Mouse (Mus musculus): ENCODE data around the gene Atg10. TPM values are rescaled to one million over a fixed set of nuclear protein-coding genes. Genes with fewer than 3 reads are reported as not detected.

The Atg10 gene
- polyA plus RNA-seq, 1 experiment from 2014 or later, result 13.9 TPM

GRCm38 (mm10) chr13:91180364-91180763 is 43.4 kb downstream of the Atg10 start:
- Histone ChIP-seq H3K9me3 (ENCODE audit: control insufficient read depth, low read length) (no peaks in the 10 kb centered on the region), H3K9ac (ENCODE audit: low read depth, low read length) (no peak overlapping the region), H3K36me3 (ENCODE audit: control insufficient read depth, insufficient read depth, low read length) (no peaks in the 10 kb centered on the region), H3K4me1 (ENCODE audit: control insufficient read depth, insufficient read depth, low read depth, low read length) (peaks cover 15% of the 10 kb centered on the region), H3K4me2 (ENCODE audit: low read length) (no peak overlapping the region), H3K4me3 (ENCODE audit: low read length) (no peak overlapping the region), H3K27me3 (replicated peaks; ENCODE audit: control insufficient read depth, insufficient read depth, low read length) (no peaks in the 10 kb centered on the region), H3K27ac (ENCODE audit: low read depth, low read length) (no peak overlapping the region)
- 96% methylated on average over 8 of the region's 8 CpGs for WGBS
- no peak for ATAC-seq

- 32% methylated on average over 8 of the region's 8 CpGs for WGBS
- H3K9ac ChIP-seq (ENCODE audit: low read depth, low read length), result no peak overlapping the region
- H3K36me3 ChIP-seq (ENCODE audit: control insufficient read depth, insufficient read depth, low read length), result no peaks in the 10 kb centered on the region
- H3K27ac ChIP-seq (ENCODE audit: low read depth, low read length), result no peak overlapping the region; the same call in none of the 2 replicates
- peak; percentile 19; the same call in 1 of the 2 replicates for ATAC-seq
- 0 out of 2 replicates have a peak overlapping the region, but pooled peaks have one; percentile 23 for H3K4me2 ChIP-seq (ENCODE audit: low read length)
- H3K4me1 ChIP-seq (ENCODE audit: control insufficient read depth, insufficient read depth, low read depth, low read length), result peaks cover 15% of the 10 kb centered on the region
- H3K9me3 ChIP-seq (ENCODE audit: control insufficient read depth, low read length), result no peaks in the 10 kb centered on the region
- no peak overlapping the region for H3K4me3 ChIP-seq (ENCODE audit: low read length)
- H3K27me3 ChIP-seq (replicated peaks; ENCODE audit: control insufficient read depth, insufficient read depth, low read length), result no peaks in the 10 kb centered on the region
These were observed 44.4 kb downstream of the Atg10 start for GRCm38 (mm10) chr13:91179174-91179899.

- Histone ChIP-seq H3K9ac (ENCODE audit: low read depth, low read length) (no peak overlapping the region), H3K4me1 (ENCODE audit: control insufficient read depth, insufficient read depth, low read depth, low read length) (peaks cover 15% of the 10 kb centered on the region), H3K9me3 (ENCODE audit: control insufficient read depth, low read length) (no peaks in the 10 kb centered on the region), H3K4me2 (ENCODE audit: low read length) (peak overlapping the region; percentile 23; the same call in 1 of the 2 replicates), H3K27ac (ENCODE audit: low read depth, low read length) (peak overlapping the region; percentile 42), H3K4me3 (ENCODE audit: low read length) (no peak overlapping the region), H3K27me3 (replicated peaks; ENCODE audit: control insufficient read depth, insufficient read depth, low read length) (no peaks in the 10 kb centered on the region), H3K36me3 (ENCODE audit: control insufficient read depth, insufficient read depth, low read length) (no peaks in the 10 kb centered on the region)
- peak; percentile 91 for ATAC-seq
- 31% methylated on average over 9 of the region's 9 CpGs for WGBS
These were observed 45.2 kb downstream of the Atg10 start for GRCm38 (mm10) chr13:91178428-91179160.

- H3K27ac ChIP-seq (ENCODE audit: low read depth, low read length), result no peak overlapping the region
- ATAC-seq, result no peak
- WGBS, result 47% methylated on average over 3 of the region's 3 CpGs
- H3K4me2 ChIP-seq (ENCODE audit: low read length), result no peak overlapping the region
- no peaks in the 10 kb centered on the region for H3K36me3 ChIP-seq (ENCODE audit: control insufficient read depth, insufficient read depth, low read length)
- H3K9ac ChIP-seq (ENCODE audit: low read depth, low read length), result no peak overlapping the region
- peaks cover 15% of the 10 kb centered on the region for H3K4me1 ChIP-seq (ENCODE audit: control insufficient read depth, insufficient read depth, low read depth, low read length)
- H3K9me3 ChIP-seq (ENCODE audit: control insufficient read depth, low read length), result no peaks in the 10 kb centered on the region
- H3K27me3 ChIP-seq (replicated peaks; ENCODE audit: control insufficient read depth, insufficient read depth, low read length), result no peaks in the 10 kb centered on the region
- no peak overlapping the region for H3K4me3 ChIP-seq (ENCODE audit: low read length)
These were observed 48.4 kb downstream of the Atg10 start for GRCm38 (mm10) chr13:91175347-91175746.

GRCm38 (mm10) chr13:91171766-91172491 is 51.8 kb downstream of the Atg10 start:
- no peak overlapping the region for H3K4me2 ChIP-seq (ENCODE audit: low read length)
- no peak overlapping the region for H3K4me3 ChIP-seq (ENCODE audit: low read length)
- H3K9ac ChIP-seq (ENCODE audit: low read depth, low read length), result no peak overlapping the region
- no peak overlapping the region for H3K27ac ChIP-seq (ENCODE audit: low read depth, low read length)
- H3K4me1 ChIP-seq (ENCODE audit: control insufficient read depth, insufficient read depth, low read depth, low read length), result no peaks in the 10 kb centered on the region
- 68% methylated on average over 15 of the region's 15 CpGs for WGBS
- ATAC-seq, result peak; percentile 82
- no peaks in the 10 kb centered on the region for H3K27me3 ChIP-seq (replicated peaks; ENCODE audit: control insufficient read depth, insufficient read depth, low read length)
- no peaks in the 10 kb centered on the region for H3K9me3 ChIP-seq (ENCODE audit: control insufficient read depth, low read length)
- no peaks in the 10 kb centered on the region for H3K36me3 ChIP-seq (ENCODE audit: control insufficient read depth, insufficient read depth, low read length)

GRCm38 (mm10) chr13:91171205-91171604 is 52.6 kb downstream of the Atg10 start:
- H3K9me3 ChIP-seq (ENCODE audit: control insufficient read depth, low read length), result no peaks in the 10 kb centered on the region
- H3K36me3 ChIP-seq (ENCODE audit: control insufficient read depth, insufficient read depth, low read length), result no peaks in the 10 kb centered on the region
- no peaks in the 10 kb centered on the region for H3K27me3 ChIP-seq (replicated peaks; ENCODE audit: control insufficient read depth, insufficient read depth, low read length)
- ATAC-seq, result peak; percentile 67
- H3K27ac ChIP-seq (ENCODE audit: low read depth, low read length), result no peak overlapping the region
- no peak overlapping the region for H3K4me2 ChIP-seq (ENCODE audit: low read length)
- no peak overlapping the region for H3K9ac ChIP-seq (ENCODE audit: low read depth, low read length)
- no peaks in the 10 kb centered on the region for H3K4me1 ChIP-seq (ENCODE audit: control insufficient read depth, insufficient read depth, low read depth, low read length)
- 67% methylated on average over 5 of the region's 5 CpGs for WGBS
- no peak overlapping the region for H3K4me3 ChIP-seq (ENCODE audit: low read length)

GRCm38 (mm10) chr13:91169529-91170319 is 54.0 kb downstream of the Atg10 start:
- Histone ChIP-seq H3K36me3 (ENCODE audit: control insufficient read depth, insufficient read depth, low read length) (no peaks in the 10 kb centered on the region), H3K27ac (ENCODE audit: low read depth, low read length) (no peak overlapping the region), H3K9ac (ENCODE audit: low read depth, low read length) (no peak overlapping the region), H3K4me2 (ENCODE audit: low read length) (no peak overlapping the region), H3K4me3 (ENCODE audit: low read length) (no peak overlapping the region), H3K9me3 (ENCODE audit: control insufficient read depth, low read length) (no peaks in the 10 kb centered on the region), H3K27me3 (replicated peaks; ENCODE audit: control insufficient read depth, insufficient read depth, low read length) (no peaks in the 10 kb centered on the region), H3K4me1 (ENCODE audit: control insufficient read depth, insufficient read depth, low read depth, low read length) (no peaks in the 10 kb centered on the region)
- no peak for ATAC-seq
- 76% methylated on average over 17 of the region's 17 CpGs for WGBS

- WGBS, result 86% methylated on average over 4 of the region's 4 CpGs
- Histone ChIP-seq H3K4me2 (ENCODE audit: low read length) (no peak overlapping the region), H3K4me1 (ENCODE audit: control insufficient read depth, insufficient read depth, low read depth, low read length) (no peaks in the 10 kb centered on the region), H3K36me3 (ENCODE audit: control insufficient read depth, insufficient read depth, low read length) (no peaks in the 10 kb centered on the region), H3K9ac (ENCODE audit: low read depth, low read length) (no peak overlapping the region), H3K27ac (ENCODE audit: low read depth, low read length) (no peak overlapping the region), H3K4me3 (ENCODE audit: low read length) (no peak overlapping the region), H3K9me3 (ENCODE audit: control insufficient read depth, low read length) (no peaks in the 10 kb centered on the region), H3K27me3 (replicated peaks; ENCODE audit: control insufficient read depth, insufficient read depth, low read length) (no peaks in the 10 kb centered on the region)
- no peak for ATAC-seq
These were observed 55.3 kb downstream of the Atg10 start for GRCm38 (mm10) chr13:91168486-91168885.

Measured in hindbrain, embryonic 16.5 days (tissue).